Mouse (Mus musculus) embryonic facial prominence, embryonic 10.5 days (tissue): ENCODE measurements at regions not wholly inside any gene's neighbourhood (a gene's known extent, or its start where the extent isn't known, plus 50 kb on each side); places are given as distances from the start of the nearest gene placed in this dataset. TPM values are rescaled to one million over a fixed set of nuclear protein-coding genes. Genes with fewer than 3 reads are reported as not detected.

Experiments
- DNase-seq: peaks from one replicate; pipeline ENCODE4 v3.0.0-alpha.2; 2017; ENCODE audit warnings: low spot score
- H3K27ac ChIP-seq: fragments of 300-500 bp; sonication (generic); replicated peaks from 2 replicates; pipeline ENCODE4 v1.5.1; 2016; ENCODE audit warnings: mild to moderate bottlenecking
- H3K27me3 ChIP-seq: fragments of 300-500 bp; sonication (generic); replicated peaks from 2 replicates; pipeline ENCODE4 v1.6.1; 2016; ENCODE audit warnings: low read depth, mild to moderate bottlenecking; ENCODE audit not compliant: poor library complexity, severe bottlenecking
- H3K36me3 ChIP-seq: fragments of 300-500 bp; sonication (generic); replicated peaks from 2 replicates; pipeline ENCODE4 v1.6.1; 2016; ENCODE audit warnings: mild to moderate bottlenecking, moderate library complexity
- H3K4me1 ChIP-seq: fragments of 300-500 bp; sonication (generic); 2 replicates; pipeline ENCODE4 v1.6.1; 2016
- H3K4me3 ChIP-seq: fragments of 300-500 bp; sonication (generic); 2 replicates; pipeline ENCODE4 v1.5.1; 2016; ENCODE audit warnings: mild to moderate bottlenecking, moderate library complexity
- H3K9me3 ChIP-seq: fragments of 300-500 bp; sonication (generic); 2 replicates; pipeline ENCODE4 v1.6.1; 2016; ENCODE audit warnings: mild to moderate bottlenecking
- WGBS: fragments of 180-500 bp; shearing (Covaris S2); methylation state at CpG from one replicate; pipeline ENCODE4 v1.1.7; 2016; 5-methylcytosine and 5-hydroxymethylcytosine counted together
- microRNA-seq: library from miRNA; unstranded; fragments of <30 nt; microRNA quantifications from one replicate; pipeline ENCODE4, GENCODE M21; 2017

GRCm38 (mm10) chr14:100359881-100360280 lies 75.4 kb upstream of the Klf12 start:
- no peaks in the 10 kb centered on the region for H3K27me3 ChIP-seq
- peaks cover 45% of the 10 kb centered on the region for H3K4me1 ChIP-seq
- H3K9me3 ChIP-seq, result no peaks in the 10 kb centered on the region
- H3K36me3 ChIP-seq, result no peaks in the 10 kb centered on the region
- 73% methylated on average over 3 of the region's 3 CpGs for WGBS
- no peak overlapping the region for H3K4me3 ChIP-seq
- no peak for DNase-seq
- peak overlapping the region; percentile 16; the same call in 1 of the 2 replicates for H3K27ac ChIP-seq

- peaks cover 47% of the 10 kb centered on the region for H3K4me1 ChIP-seq
- 46% methylated on average over 4 of the region's 4 CpGs for WGBS
- DNase-seq, result no peak
- H3K4me3 ChIP-seq, result no peak overlapping the region
- H3K9me3 ChIP-seq, result no peaks in the 10 kb centered on the region
- no peaks in the 10 kb centered on the region for H3K36me3 ChIP-seq
- H3K27ac ChIP-seq, result no peak overlapping the region
- H3K27me3 ChIP-seq, result no peaks in the 10 kb centered on the region
Observed at GRCm38 (mm10) chr14:100357131-100357530, 72.7 kb upstream of the Klf12 start.

GRCm38 (mm10) chr14:100353508-100353907 lies 69.0 kb upstream of the Klf12 start:
- Histone ChIP-seq H3K27me3 (no peaks in the 10 kb centered on the region), H3K27ac (peak overlapping the region; percentile 83), H3K4me1 (peaks cover 28% of the 10 kb centered on the region), H3K9me3 (no peaks in the 10 kb centered on the region), H3K4me3 (no peak overlapping the region), H3K36me3 (no peaks in the 10 kb centered on the region)
- DNase-seq, result peak; percentile 31
- 39% methylated on average over 4 of the region's 4 CpGs for WGBS

GRCm38 (mm10) chr14:100352961-100353452 lies 68.5 kb upstream of the Klf12 start:
- DNase-seq, result peak; percentile 43
- Histone ChIP-seq H3K4me3 (no peak overlapping the region), H3K9me3 (no peaks in the 10 kb centered on the region), H3K4me1 (peaks cover 28% of the 10 kb centered on the region), H3K36me3 (no peaks in the 10 kb centered on the region), H3K27ac (peak overlapping the region; percentile 83), H3K27me3 (no peaks in the 10 kb centered on the region)
- WGBS, result 18% methylated on average over 4 of the region's 4 CpGs

GRCm38 (mm10) chr14:100351004-100351403 lies 66.5 kb upstream of the Klf12 start:
- 90% methylated on average over 7 of the region's 7 CpGs for WGBS

GRCm38 (mm10) chr14:100350021-100350790 lies 65.7 kb upstream of the Klf12 start:
- 87% methylated on average over 9 of the region's 9 CpGs for WGBS
- Histone ChIP-seq H3K27me3 (no peaks in the 10 kb centered on the region), H3K27ac (no peak overlapping the region), H3K36me3 (no peaks in the 10 kb centered on the region), H3K9me3 (no peaks in the 10 kb centered on the region), H3K4me1 (peaks cover 21% of the 10 kb centered on the region), H3K4me3 (no peak overlapping the region)
- no peak for DNase-seq

More at GRCm38 (mm10) chr14:100351004-100351403, 66.5 kb upstream of the Klf12 start:
- H3K27ac ChIP-seq, result no peak overlapping the region
- no peak for DNase-seq
- no peaks in the 10 kb centered on the region for H3K27me3 ChIP-seq
- no peaks in the 10 kb centered on the region for H3K9me3 ChIP-seq
- H3K4me3 ChIP-seq, result no peak overlapping the region
- peaks cover 21% of the 10 kb centered on the region for H3K4me1 ChIP-seq
- no peaks in the 10 kb centered on the region for H3K36me3 ChIP-seq

GRCm38 (mm10) chr14:100348336-100349164 lies 64.1 kb upstream of the Klf12 start:
- Histone ChIP-seq H3K27ac (no peak overlapping the region), H3K4me3 (no peak overlapping the region), H3K36me3 (no peaks in the 10 kb centered on the region), H3K4me1 (peaks cover 15% of the 10 kb centered on the region), H3K9me3 (no peaks in the 10 kb centered on the region), H3K27me3 (no peaks in the 10 kb centered on the region)
- WGBS, result 93% methylated on average over 4 of the region's 4 CpGs
- no peak for DNase-seq

GRCm38 (mm10) chr14:100336926-100337325 lies 52.4 kb upstream of the Klf12 start:
- 92% methylated on average over 4 of the region's 4 CpGs for WGBS
- H3K27ac ChIP-seq, result no peak overlapping the region
- no peaks in the 10 kb centered on the region for H3K36me3 ChIP-seq
- H3K4me3 ChIP-seq, result no peak overlapping the region
- DNase-seq, result no peak
- H3K27me3 ChIP-seq, result no peaks in the 10 kb centered on the region
- no peaks in the 10 kb centered on the region for H3K4me1 ChIP-seq
- H3K9me3 ChIP-seq, result no peaks in the 10 kb centered on the region

Small RNA genes in the stretch of these regions (microRNA-seq; reads per million reads assigned to microRNA genes)
- not detected for gene Gm22401
